Mouse (Mus musculus): ENCODE measurements around the gene Tspyl3. TPM values are rescaled to one million over a fixed set of nuclear protein-coding genes. Genes with fewer than 3 reads are reported as not detected.

Tspyl3 gene
- polyA plus RNA-seq, 1 experiment from 2014 or later: 1.1 TPM

DNA sequence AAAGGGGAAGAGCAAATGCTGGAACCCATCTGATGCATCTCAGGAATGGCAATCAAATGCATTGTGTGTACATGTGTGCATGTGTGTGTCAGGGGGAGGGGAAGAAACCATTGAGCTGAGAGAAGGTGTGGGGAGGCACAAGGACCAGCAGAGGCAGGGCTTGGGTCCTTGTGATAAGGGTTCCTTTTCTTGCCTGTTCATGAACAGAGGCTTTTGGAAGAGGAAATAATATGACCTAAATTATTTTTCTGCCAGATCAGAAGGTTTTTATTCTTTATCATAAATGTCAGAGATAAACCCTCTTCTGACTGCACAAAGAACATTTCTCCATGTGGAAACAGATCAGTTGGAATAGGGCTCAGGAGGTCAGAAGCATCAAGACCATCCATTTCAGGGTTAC lies 3.1 kb downstream of the Tspyl3 start:
- DNase-seq: no peak
- H3K27me3 ChIP-seq (ENCODE audit: insufficient read depth, low read length): no peaks in the 10 kb centered on the region
- no peak for TF ChIP-seq CTCF (IDR thresholded peaks at IDR 0.05; ENCODE audit: low read depth)
- H3K36me3 ChIP-seq (replicated peaks; ENCODE audit: insufficient read depth, low read length): no peaks in the 10 kb centered on the region
- H3K4me3 ChIP-seq (ENCODE audit: low read depth, low read length): no peak overlapping the region
- peak overlapping the region; percentile 63 for H3K4me2 ChIP-seq (ENCODE audit: low read depth, low read length)
- ATAC-seq: no peak
- H3K9me3 ChIP-seq (ENCODE audit: low read length): no peaks in the 10 kb centered on the region
- H3K9ac ChIP-seq (replicated peaks): no peak overlapping the region
- peaks cover 43% of the 10 kb centered on the region for H3K4me1 ChIP-seq (ENCODE audit: insufficient read depth)
- peak overlapping the region; percentile 66; the same call in 1 of the 2 replicates for H3K27ac ChIP-seq (ENCODE audit: low read depth)

DNA sequence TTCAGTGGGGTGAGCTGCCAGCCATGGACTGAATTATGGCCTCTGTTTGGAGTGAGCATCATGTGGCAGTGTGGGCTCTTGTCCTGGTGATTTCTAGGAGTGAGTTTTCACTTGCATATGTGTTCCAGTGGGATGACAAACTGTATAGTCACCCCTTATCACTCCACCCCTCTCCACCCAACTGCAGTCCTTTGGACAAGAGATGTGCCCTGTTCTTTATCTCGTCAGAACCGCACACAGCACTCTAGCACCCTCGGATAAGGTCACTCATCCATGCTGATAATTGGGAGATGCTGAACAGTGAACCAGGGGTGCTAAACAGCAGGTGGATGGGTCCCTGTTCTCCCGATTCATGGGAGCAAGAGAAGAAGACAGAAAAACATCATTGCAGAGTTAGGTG lies 3.6 kb downstream of the Tspyl3 start:
- H3K4me3 ChIP-seq (ENCODE audit: low read depth, low read length): no peak overlapping the region; the same call in 1 of the 2 replicates
- ATAC-seq: peak; percentile 70
- H3K9ac ChIP-seq (replicated peaks): 0 out of 2 replicates have a peak overlapping the region, but pooled peaks have one; percentile 6
- peak overlapping the region; percentile 66; the same call in 1 of the 2 replicates for H3K27ac ChIP-seq (ENCODE audit: low read depth)
- TF ChIP-seq EP300 (IDR thresholded peaks at IDR 0.05; ENCODE audit: low read depth): peak; percentile 92
- TF ChIP-seq CTCF (IDR thresholded peaks at IDR 0.05; ENCODE audit: low read depth): no peak
- no peaks in the 10 kb centered on the region for H3K36me3 ChIP-seq (replicated peaks; ENCODE audit: insufficient read depth, low read length)
- no peaks in the 10 kb centered on the region for H3K9me3 ChIP-seq (ENCODE audit: low read length)
- no peak for DNase-seq
- peaks cover 39% of the 10 kb centered on the region for H3K4me1 ChIP-seq (ENCODE audit: insufficient read depth)
- WGBS (ENCODE audit: insufficient replicate concordance): 59% methylated on average over 4 of the region's 4 CpGs
- H3K4me2 ChIP-seq (ENCODE audit: low read depth, low read length): peak overlapping the region; percentile 63
- H3K27me3 ChIP-seq (ENCODE audit: insufficient read depth, low read length): no peaks in the 10 kb centered on the region

- no peaks in the 10 kb centered on the region for H3K27me3 ChIP-seq (ENCODE audit: insufficient read depth, low read length)
- H3K9ac ChIP-seq (replicated peaks): no peak overlapping the region
- 71% methylated on average over 3 of the region's 3 CpGs for WGBS (ENCODE audit: insufficient replicate concordance)
- H3K27ac ChIP-seq (ENCODE audit: low read depth): no peak overlapping the region
- H3K4me2 ChIP-seq (ENCODE audit: low read depth, low read length): no peak overlapping the region
- no peaks in the 10 kb centered on the region for H3K9me3 ChIP-seq (ENCODE audit: low read length)
- no peak overlapping the region for H3K4me3 ChIP-seq (ENCODE audit: low read depth, low read length)
- H3K36me3 ChIP-seq (replicated peaks; ENCODE audit: insufficient read depth, low read length): no peaks in the 10 kb centered on the region
- H3K4me1 ChIP-seq (ENCODE audit: insufficient read depth): peaks cover 28% of the 10 kb centered on the region
- DNase-seq (no peak), ATAC-seq (no peak)
- TF ChIP-seq CTCF (IDR thresholded peaks at IDR 0.05; ENCODE audit: low read depth) (no peak), EP300 (IDR thresholded peaks at IDR 0.05; ENCODE audit: low read depth) (no peak)
These were observed 6.7 kb downstream of the Tspyl3 start for GRCm38 (mm10) chr2:153218516-153218915.

GRCm38 (mm10) chr2:153217826-153218340 lies 7.4 kb downstream of the Tspyl3 start:
- no peak overlapping the region for H3K27ac ChIP-seq (ENCODE audit: low read depth)
- no peaks in the 10 kb centered on the region for H3K27me3 ChIP-seq (ENCODE audit: insufficient read depth, low read length)
- H3K9me3 ChIP-seq (ENCODE audit: low read length): no peaks in the 10 kb centered on the region
- H3K9ac ChIP-seq (replicated peaks): no peak overlapping the region
- no peaks in the 10 kb centered on the region for H3K36me3 ChIP-seq (replicated peaks; ENCODE audit: insufficient read depth, low read length)
- no peak overlapping the region for H3K4me2 ChIP-seq (ENCODE audit: low read depth, low read length)
- TF ChIP-seq CTCF (IDR thresholded peaks at IDR 0.05; ENCODE audit: low read depth) (no peak), EP300 (IDR thresholded peaks at IDR 0.05; ENCODE audit: low read depth) (no peak)
- H3K4me1 ChIP-seq (ENCODE audit: insufficient read depth): peaks cover 28% of the 10 kb centered on the region
- H3K4me3 ChIP-seq (ENCODE audit: low read depth, low read length): no peak overlapping the region
- no peak for ATAC-seq
- DNase-seq: no peak
- WGBS (ENCODE audit: insufficient replicate concordance): 85% methylated on average over 10 of the region's 10 CpGs

DNA sequence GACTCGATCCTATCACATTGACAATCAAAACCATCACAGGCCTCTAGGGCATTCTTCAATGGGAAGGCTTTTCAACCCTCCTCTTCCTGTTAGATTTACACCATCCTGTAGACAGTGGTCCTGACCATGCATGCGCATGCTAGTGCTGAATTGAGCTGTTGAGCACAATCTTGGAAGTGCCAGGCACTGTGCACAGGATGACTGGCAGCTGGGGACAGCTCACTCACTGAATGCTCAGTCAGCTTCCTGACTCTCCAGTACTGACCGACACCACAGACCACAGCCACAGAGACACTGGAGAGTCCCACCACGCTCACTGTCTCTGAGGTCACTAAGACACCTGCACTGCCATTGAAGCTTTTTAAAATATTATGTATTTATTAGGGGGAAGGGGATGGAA lies 9.8 kb downstream of the Tspyl3 start:
- no peak overlapping the region for H3K4me3 ChIP-seq (ENCODE audit: low read depth, low read length)
- no peaks in the 10 kb centered on the region for H3K36me3 ChIP-seq (replicated peaks; ENCODE audit: insufficient read depth, low read length)
- DNase-seq: no peak
- TF ChIP-seq CTCF (IDR thresholded peaks at IDR 0.05; ENCODE audit: low read depth) (no peak), EP300 (IDR thresholded peaks at IDR 0.05; ENCODE audit: low read depth) (no peak)
- peak; percentile 11; the same call in 1 of the 2 replicates for ATAC-seq
- H3K4me1 ChIP-seq (ENCODE audit: insufficient read depth): peaks cover 9% of the 10 kb centered on the region
- H3K9me3 ChIP-seq (ENCODE audit: low read length): no peaks in the 10 kb centered on the region
- H3K9ac ChIP-seq (replicated peaks): no peak overlapping the region
- WGBS (ENCODE audit: insufficient replicate concordance): 44% methylated on average over 4 of the region's 4 CpGs
- peak overlapping the region; percentile 59; the same call in 1 of the 2 replicates for H3K27ac ChIP-seq (ENCODE audit: low read depth)
- H3K27me3 ChIP-seq (ENCODE audit: insufficient read depth, low read length): no peaks in the 10 kb centered on the region
- 0 out of 2 replicates have a peak overlapping the region, but pooled peaks have one; percentile 1 for H3K4me2 ChIP-seq (ENCODE audit: low read depth, low read length)

- H3K4me3 ChIP-seq (ENCODE audit: low read depth, low read length): no peak overlapping the region
- H3K4me2 ChIP-seq (ENCODE audit: low read depth, low read length): 0 out of 2 replicates have a peak overlapping the region, but pooled peaks have one; percentile 1
- no peak for TF ChIP-seq EP300 (IDR thresholded peaks at IDR 0.05; ENCODE audit: low read depth)
- TF ChIP-seq CTCF (IDR thresholded peaks at IDR 0.05; ENCODE audit: low read depth): no peak
- peak overlapping the region; percentile 59 for H3K27ac ChIP-seq (ENCODE audit: low read depth)
- no peaks in the 10 kb centered on the region for H3K27me3 ChIP-seq (ENCODE audit: insufficient read depth, low read length)
- H3K4me1 ChIP-seq (ENCODE audit: insufficient read depth): peaks cover 8% of the 10 kb centered on the region; the same call in 1 of the 2 replicates
- no peak overlapping the region for H3K9ac ChIP-seq (replicated peaks)
- H3K36me3 ChIP-seq (replicated peaks; ENCODE audit: insufficient read depth, low read length): peaks cover 3% of the 10 kb centered on the region
- no peaks in the 10 kb centered on the region for H3K9me3 ChIP-seq (ENCODE audit: low read length)
- ATAC-seq: peak; percentile 81
- WGBS (ENCODE audit: insufficient replicate concordance): 30% methylated on average over 6 of the region's 6 CpGs
- DNase-seq: no peak
These were observed 10.4 kb downstream of the Tspyl3 start for GRCm38 (mm10) chr2:153214771-153215259.

Data from liver, postnatal 0 days (tissue).